Mouse (Mus musculus) CH12.LX (cell line): Measurements from ENCODE around the gene Fibcd1. TPM values are rescaled to one million over a fixed set of nuclear protein-coding genes. Genes with fewer than 3 reads are reported as not detected.

ENCODE experiments used
- DNase-seq: peaks from one replicate; pipeline ENCODE4 v3.0.0-alpha.2; 2013; ENCODE audit errors: extremely low read depth
- H3K27ac ChIP-seq: 2 replicates; pipeline ENCODE4 v1.5.1; 2012; ENCODE audit warnings: low read depth, mild to moderate bottlenecking, control low read depth, moderate library complexity; ENCODE audit not compliant: insufficient read depth
- H3K27me3 ChIP-seq: replicated peaks from 2 replicates; pipeline ENCODE3; 2012; ENCODE audit warnings: inconsistent platforms
- H3K36me3 ChIP-seq, 2 experiments: replicated peaks in 1 of 2; 2 replicates each; pipeline versions ENCODE3 to v1.6.1; 2012; ENCODE audit warnings: inconsistent platforms in 1 of 2, low read length in 1 of 2, mild to moderate bottlenecking in 1 of 2, mixed read lengths in 1 of 2, moderate library complexity in 1 of 2; ENCODE audit not compliant: control insufficient read depth in 1 of 2, insufficient read depth in 1 of 2
- H3K4me1 ChIP-seq, 2 experiments: 2 replicates each; pipeline ENCODE4 v1.6.1; 2012; ENCODE audit warnings: inconsistent platforms in 1 of 2, moderate library complexity in 1 of 2; ENCODE audit not compliant: insufficient read depth in 2 of 2, control insufficient read depth in 1 of 2
- H3K4me2 ChIP-seq: 2 replicates; pipeline ENCODE4 v1.6.1; 2012; ENCODE audit warnings: low read depth, mild to moderate bottlenecking, control low read depth; ENCODE audit not compliant: poor library complexity, insufficient read depth, severe bottlenecking
- H3K4me3 ChIP-seq, 3 experiments: fragments of 150-350 bp in 1 of 3; sonication (generic) in 1 of 3; replicated peaks in 1 of 3; 2 replicates each; pipeline versions ENCODE3 to v1.5.1; 2011 to 2012; ENCODE audit warnings: low read depth in 2 of 3, low read length in 2 of 3, mild to moderate bottlenecking in 2 of 3, moderate library complexity in 2 of 3, control low read depth in 1 of 3, improper control_type of control experiment in 1 of 3, inconsistent platforms in 1 of 3, mixed read lengths in 1 of 3; ENCODE audit not compliant: poor library complexity in 1 of 3
- H3K79me2 ChIP-seq: replicated peaks from 2 replicates; pipeline ENCODE4 v1.6.1; 2012; ENCODE audit warnings: mild to moderate bottlenecking, moderate library complexity; ENCODE audit not compliant: control insufficient read depth, poor library complexity, insufficient read depth, severe bottlenecking; ENCODE audit errors: extremely low read depth
- H3K9ac ChIP-seq: 2 replicates; pipeline ENCODE4 v1.6.1; 2012; ENCODE audit warnings: low read depth, mild to moderate bottlenecking, control low read depth, moderate library complexity; ENCODE audit not compliant: insufficient read depth
- H3K9me3 ChIP-seq: replicated peaks from 2 replicates; pipeline ENCODE3; 2012; ENCODE audit warnings: low read length, inconsistent platforms, mixed read lengths
- BHLHE40 ChIP-seq: IDR thresholded peaks from 2 replicates; pipeline ENCODE4 v1.6.1; 2011; ENCODE audit warnings: mild to moderate bottlenecking, low read depth, low read length, improper control_type of control experiment
- CHD1 ChIP-seq: IDR thresholded peaks from 2 replicates; pipeline ENCODE4 v1.6.1; 2012; ENCODE audit warnings: low read depth, low read length, improper control_type of control experiment, inconsistent platforms
- CTCF ChIP-seq, 2 experiments: IDR thresholded peaks in 1 of 2; conservative IDR thresholded peaks in 1 of 2; 2 replicates each; pipeline ENCODE4 v1.5.1; 2011 to 2012; ENCODE audit warnings: low read depth in 2 of 2, low read length in 2 of 2, improper control_type of control experiment in 1 of 2, inconsistent platforms in 1 of 2, mild to moderate bottlenecking in 1 of 2, moderate library complexity in 1 of 2
- EP300 ChIP-seq: IDR thresholded peaks from 2 replicates; pipeline ENCODE4 v1.6.1; 2011; ENCODE audit warnings: low read length, improper control_type of control experiment
- HCFC1 ChIP-seq: IDR thresholded peaks from 2 replicates; pipeline ENCODE4 v1.6.1; 2012; ENCODE audit warnings: low read depth, mild to moderate bottlenecking, inconsistent platforms, low read length, improper control_type of control experiment
- IRF4 ChIP-seq: IDR thresholded peaks from 2 replicates; pipeline ENCODE4 v1.6.1; 2014; ENCODE audit warnings: low read depth, mild to moderate bottlenecking, inconsistent platforms, low read length, improper control_type of control experiment
- KAT2A ChIP-seq: IDR thresholded peaks from 2 replicates; pipeline ENCODE4 v1.6.1; 2012; ENCODE audit warnings: low read length, improper control_type of control experiment, inconsistent platforms; ENCODE audit not compliant: insufficient replicate concordance
- MEF2A ChIP-seq: IDR thresholded peaks from 2 replicates; pipeline ENCODE4 v1.6.1; 2014; ENCODE audit warnings: low read depth, mild to moderate bottlenecking, inconsistent platforms, low read length, improper control_type of control experiment, borderline replicate concordance
- MXI1 ChIP-seq: IDR thresholded peaks from 2 replicates; pipeline ENCODE4 v1.6.1; 2011; ENCODE audit warnings: mild to moderate bottlenecking, low read depth, low read length, improper control_type of control experiment
- NRF1 ChIP-seq: IDR thresholded peaks from 2 replicates; pipeline ENCODE4 v1.6.1; 2014; ENCODE audit warnings: low read depth, mild to moderate bottlenecking, inconsistent platforms, low read length, improper control_type of control experiment, moderate library complexity
- PAX5 ChIP-seq: IDR thresholded peaks from 2 replicates; pipeline ENCODE4 v1.6.1; 2012; ENCODE audit warnings: low read length, inconsistent platforms, mixed read lengths
- RAD21 ChIP-seq: IDR thresholded peaks from 2 replicates; pipeline ENCODE4 v1.6.1; 2011; ENCODE audit warnings: low read depth, mild to moderate bottlenecking, low read length, improper control_type of control experiment, moderate library complexity
- SIN3A ChIP-seq: IDR thresholded peaks from 2 replicates; pipeline ENCODE4 v1.6.1; 2012; ENCODE audit warnings: low read length, improper control_type of control experiment, inconsistent platforms
- TBP ChIP-seq: conservative IDR thresholded peaks from 2 replicates; pipeline ENCODE4 v1.6.1; 2011; ENCODE audit warnings: low read depth, low read length, improper control_type of control experiment
- TCF12 ChIP-seq: IDR thresholded peaks from 2 replicates; pipeline ENCODE4 v1.6.1; 2014; ENCODE audit warnings: low read depth, mild to moderate bottlenecking, inconsistent platforms, low read length, improper control_type of control experiment
- UBTF ChIP-seq: IDR thresholded peaks from 2 replicates; pipeline ENCODE4 v1.6.1; 2012; ENCODE audit warnings: low read depth, mild to moderate bottlenecking, inconsistent platforms, low read length, improper control_type of control experiment, moderate library complexity
- USF2 ChIP-seq: conservative IDR thresholded peaks from 2 replicates; pipeline ENCODE4 v1.6.1; 2011; ENCODE audit warnings: low read depth, low read length, improper control_type of control experiment
- ZMIZ1 ChIP-seq: IDR thresholded peaks from 2 replicates; pipeline ENCODE4 v1.6.1; 2012; ENCODE audit warnings: low read depth, mild to moderate bottlenecking, inconsistent platforms, low read length, improper control_type of control experiment
- ZNF384 ChIP-seq: IDR thresholded peaks from 2 replicates; pipeline ENCODE4 v1.6.1; 2012; ENCODE audit warnings: low read depth, low read length, improper control_type of control experiment, inconsistent platforms
- dilution Hi-C: fragments of 300-500 bp; cut with MboI; formaldehyde crosslinking; loops from 2 replicates; pipeline ENCODE4 v1.14.3; 2020; ENCODE audit warnings: low sequenced_read_pairs; ENCODE audit not compliant: extremely low pct_unique_long_range_greater_than_20kb, extremely low pct_ligation_motif_present
- in situ Hi-C: fragments of 300-500 bp; cut with MboI; formaldehyde crosslinking; loops from 3 replicates; pipeline ENCODE4 v1.14.3; 2019; ENCODE audit warnings: low sequenced_read_pairs, low pct_ligation_motif_present, low pct_unique_long_range_greater_than_20kb, mixed read lengths
- polyA plus RNA-seq: library from polyadenylated mRNA; unstranded; fragments of >175 nt; gene quantifications from 2 replicates; pipeline ENCODE4 v1.2.1, GENCODE M21; 2012; ENCODE audit warnings: low read depth; ENCODE audit not compliant: insufficient read length
- total RNA-seq, 2 experiments: library from RNA; depleted of rRNA; stranded (reverse); fragments of 300-350 nt in 1 of 2; fragments of >200 nt in 1 of 2; gene quantifications; 2 replicates each; pipeline ENCODE4 v1.2.3; 2012 to 2014

The Fibcd1 gene
- total and polyA plus RNA-seq, 3 experiments, result 0.04 to 0.15 (median 0.09) TPM

GRCm38 (mm10) chr2:31802811-31803210 is 43.0 kb downstream of the Fibcd1 start:
- Histone ChIP-seq H3K4me2 (no peak overlapping the region), H3K9ac (no peak overlapping the region), H3K4me1 (peaks cover 13 to 19% of the 10 kb centered on the region in 2 experiments), H3K27ac (no peak overlapping the region), H3K4me3 (no peak overlapping the region), H3K36me3 (peaks cover 54 to 72% of the 10 kb centered on the region in 2 experiments), H3K9me3 (no peaks in the 10 kb centered on the region), H3K79me2 (no peaks in the 10 kb centered on the region), H3K27me3 (no peaks in the 10 kb centered on the region)
- dilution Hi-C loops (no loop called here), in situ Hi-C loops (no loop called here)
- no peak for DNase-seq
- TF ChIP-seq PAX5 (no peak), ZNF384 (no peak), ZMIZ1 (no peak)

- no peak for DNase-seq
- no peaks in the 10 kb centered on the region for H3K9me3 ChIP-seq
- no peak overlapping the region for H3K4me3 ChIP-seq
- no peak for TF ChIP-seq CTCF (conservative IDR thresholded peaks at IDR 0.05 in 1 of 2, IDR thresholded peaks at IDR 0.05 in 1 of 2; ENCODE audit: low read depth in 2 of 2, low read length in 2 of 2)
- TF ChIP-seq SIN3A, result no peak
- no peak for TF ChIP-seq TBP
- no peak for TF ChIP-seq PAX5
- no peak for TF ChIP-seq NRF1
- no peak for TF ChIP-seq KAT2A
- no peak for TF ChIP-seq IRF4
- no peak for TF ChIP-seq TCF12
- TF ChIP-seq MEF2A, result no peak
- no peak for TF ChIP-seq CHD1
- no peak for TF ChIP-seq ZMIZ1
- TF ChIP-seq BHLHE40, result no peak
- TF ChIP-seq USF2, result no peak
- no peak for TF ChIP-seq UBTF
- no peak for TF ChIP-seq HCFC1
- TF ChIP-seq RAD21, result no peak
- TF ChIP-seq MXI1, result no peak
- TF ChIP-seq EP300, result no peak
- in situ Hi-C loops, result no loop called here
- dilution Hi-C loops, result no loop called here
- H3K4me2 ChIP-seq, result no peak overlapping the region
- H3K9ac ChIP-seq, result no peak overlapping the region
- H3K36me3 ChIP-seq, result peaks cover 65 to 83% of the 10 kb centered on the region in 2 experiments
- no peaks in the 10 kb centered on the region for H3K27me3 ChIP-seq
- H3K27ac ChIP-seq, result no peak overlapping the region
- no peaks in the 10 kb centered on the region for H3K79me2 ChIP-seq
- H3K4me1 ChIP-seq, result peaks cover 13 to 15% of the 10 kb centered on the region in 2 experiments
Measured at GRCm38 (mm10) chr2:31801416-31801815, 44.4 kb downstream of the Fibcd1 start.
